Mouse (Mus musculus): ENCODE results near the gene Mbnl2. TPM values are rescaled to one million over a fixed set of nuclear protein-coding genes. Genes with fewer than 3 reads are reported as not detected.

Gene Mbnl2
- polyA plus RNA-seq, 1 experiment = 61.8 TPM

DNA sequence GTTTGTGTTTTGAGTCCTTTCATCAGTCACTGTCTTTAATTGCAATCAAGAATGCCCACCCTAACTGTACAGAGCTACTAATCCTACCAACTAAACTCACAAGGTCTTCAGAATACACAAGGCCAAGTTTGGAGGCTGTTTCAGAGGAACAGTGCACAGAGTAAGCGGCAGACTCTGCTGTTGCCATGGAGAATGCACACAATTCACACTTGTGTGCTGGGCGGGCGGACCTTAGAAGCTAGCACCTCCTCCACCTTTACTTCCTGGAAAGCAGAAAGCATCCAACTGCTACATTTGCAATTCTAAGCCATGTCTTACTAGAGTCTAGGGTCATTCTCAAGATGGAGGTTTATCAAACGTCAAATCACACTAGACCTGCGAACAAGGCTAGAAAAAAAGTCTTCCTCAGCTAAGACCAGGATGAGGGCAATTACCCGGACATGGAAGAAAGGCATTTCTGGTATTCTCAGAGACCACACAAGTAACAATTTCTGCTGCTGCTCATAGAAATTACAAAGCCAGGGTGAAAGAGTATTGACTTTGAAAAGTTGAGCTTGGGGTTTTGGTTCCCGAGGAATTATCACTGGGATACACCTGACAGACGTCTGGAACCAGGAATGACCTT is 30.3 kb upstream of the Mbnl2 start:
- H3K27ac ChIP-seq (ENCODE audit: insufficient read depth, low read length) = no peak overlapping the region
- peaks cover 4% of the 10 kb centered on the region for H3K4me1 ChIP-seq (ENCODE audit: control insufficient read depth, insufficient read depth, low read length)
- H3K27me3 ChIP-seq (ENCODE audit: control insufficient read depth, insufficient read depth, low read length, poor library complexity, severe bottlenecking) = no peaks in the 10 kb centered on the region
- no peak overlapping the region for H3K9ac ChIP-seq (ENCODE audit: low read depth, poor library complexity, severe bottlenecking)
- TF ChIP-seq EP300 (IDR thresholded peaks at IDR 0.05; ENCODE audit: insufficient read depth, low read depth, low read length) = 0 out of 2 replicates have a peak, but pooled peaks have one; percentile 27
- TF ChIP-seq CTCF (IDR thresholded peaks at IDR 0.05; ENCODE audit: low read depth, low read length) = no peak
- TF ChIP-seq POLR2A (IDR thresholded peaks at IDR 0.05; ENCODE audit: insufficient read depth, low read length) = no peak
- H3K4me3 ChIP-seq (ENCODE audit: low read depth, low read length) = no peak overlapping the region
- H3K9me3 ChIP-seq (replicated peaks; ENCODE audit: control insufficient read depth, insufficient read depth, low read length, poor library complexity, severe bottlenecking) = no peaks in the 10 kb centered on the region
- no peaks in the 10 kb centered on the region for H3K36me3 ChIP-seq (ENCODE audit: control insufficient read depth, insufficient read depth, low read length, poor library complexity, severe bottlenecking)

- H3K9ac ChIP-seq (ENCODE audit: low read depth, poor library complexity, severe bottlenecking) = no peak overlapping the region
- no peaks in the 10 kb centered on the region for H3K36me3 ChIP-seq (ENCODE audit: control insufficient read depth, insufficient read depth, low read length, poor library complexity, severe bottlenecking)
- no peaks in the 10 kb centered on the region for H3K27me3 ChIP-seq (ENCODE audit: control insufficient read depth, insufficient read depth, low read length, poor library complexity, severe bottlenecking)
- H3K9me3 ChIP-seq (replicated peaks; ENCODE audit: control insufficient read depth, insufficient read depth, low read length, poor library complexity, severe bottlenecking) = no peaks in the 10 kb centered on the region
- no peak overlapping the region for H3K27ac ChIP-seq (ENCODE audit: insufficient read depth, low read length)
- TF ChIP-seq POLR2A (IDR thresholded peaks at IDR 0.05; ENCODE audit: insufficient read depth, low read length) = no peak
- TF ChIP-seq CTCF (IDR thresholded peaks at IDR 0.05; ENCODE audit: low read depth, low read length) = no peak
- no peak for TF ChIP-seq EP300 (IDR thresholded peaks at IDR 0.05; ENCODE audit: insufficient read depth, low read depth, low read length)
- H3K4me3 ChIP-seq (ENCODE audit: low read depth, low read length) = no peak overlapping the region
- peaks cover 1% of the 10 kb centered on the region for H3K4me1 ChIP-seq (ENCODE audit: control insufficient read depth, insufficient read depth, low read length)
Observed at GRCm38 (mm10) chr14:120253331-120253730, 22.1 kb upstream of the Mbnl2 start.

DNA sequence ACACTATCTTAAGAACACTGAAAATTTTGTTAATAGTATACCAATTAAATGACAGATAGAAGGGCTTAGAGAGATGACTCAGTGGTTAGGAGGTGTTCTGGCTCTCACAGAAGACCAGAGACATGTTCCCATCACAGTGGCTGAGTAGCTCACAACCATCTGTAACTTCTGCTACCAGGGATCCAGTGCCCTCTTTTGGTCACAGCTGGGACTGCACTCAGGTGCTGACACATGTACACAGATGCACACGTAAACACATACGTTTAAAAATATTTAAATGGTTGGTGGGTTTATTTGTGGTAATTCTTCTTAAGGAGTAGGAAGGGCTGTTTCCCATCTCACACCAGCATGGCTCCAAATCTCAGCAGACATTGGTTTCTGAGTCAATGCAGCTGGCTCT is 19.3 kb upstream of the Mbnl2 start:
- TF ChIP-seq POLR2A (IDR thresholded peaks at IDR 0.05; ENCODE audit: insufficient read depth, low read length) = no peak
- TF ChIP-seq CTCF (IDR thresholded peaks at IDR 0.05; ENCODE audit: low read depth, low read length) = peak; percentile 9
- Histone ChIP-seq H3K9me3 (replicated peaks; ENCODE audit: control insufficient read depth, insufficient read depth, low read length, poor library complexity, severe bottlenecking) (no peaks in the 10 kb centered on the region), H3K4me1 (ENCODE audit: control insufficient read depth, insufficient read depth, low read length) (peaks cover 1% of the 10 kb centered on the region), H3K27me3 (ENCODE audit: control insufficient read depth, insufficient read depth, low read length, poor library complexity, severe bottlenecking) (no peaks in the 10 kb centered on the region), H3K9ac (ENCODE audit: low read depth, poor library complexity, severe bottlenecking) (no peak overlapping the region), H3K4me3 (ENCODE audit: low read depth, low read length) (no peak overlapping the region), H3K27ac (ENCODE audit: insufficient read depth, low read length) (no peak overlapping the region), H3K36me3 (ENCODE audit: control insufficient read depth, insufficient read depth, low read length, poor library complexity, severe bottlenecking) (no peaks in the 10 kb centered on the region)

DNA sequence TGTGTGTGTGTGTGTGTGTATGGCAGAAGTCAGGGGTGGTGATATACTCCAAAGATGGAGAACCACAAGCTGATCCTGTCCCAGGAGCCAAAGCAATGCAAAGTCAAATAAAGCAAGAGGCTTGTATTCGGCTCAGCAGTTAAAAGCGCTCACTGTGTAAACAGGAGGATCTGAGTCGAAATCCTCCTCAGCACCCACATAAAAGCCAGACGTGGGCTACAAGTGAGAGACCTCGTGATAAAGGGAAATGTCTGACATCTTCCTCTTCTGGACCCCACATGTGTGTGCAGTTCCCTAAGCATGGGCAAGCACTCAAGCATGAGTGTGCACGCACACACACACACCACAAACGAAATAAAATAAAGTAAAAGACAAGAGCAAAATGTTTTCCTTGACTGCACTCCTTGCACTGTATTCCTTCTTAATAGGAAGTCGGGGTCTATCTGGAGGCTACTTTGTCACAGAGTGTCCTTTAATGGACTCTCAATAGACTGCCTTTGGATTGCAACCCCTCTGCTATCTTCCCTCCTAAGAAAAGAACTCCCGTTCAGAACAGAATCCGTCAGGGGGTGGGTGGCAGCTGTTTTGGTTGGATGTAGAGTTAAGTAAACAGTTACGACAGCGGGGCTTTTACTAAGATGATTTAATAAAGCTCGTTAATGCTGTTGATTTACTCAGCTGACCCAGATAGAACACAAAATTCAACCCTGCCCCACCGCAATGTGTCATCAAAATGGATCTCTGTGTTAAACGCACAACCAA is 18.7 kb upstream of the Mbnl2 start:
- H3K36me3 ChIP-seq (ENCODE audit: control insufficient read depth, insufficient read depth, low read length, poor library complexity, severe bottlenecking) = no peaks in the 10 kb centered on the region
- no peaks in the 10 kb centered on the region for H3K27me3 ChIP-seq (ENCODE audit: control insufficient read depth, insufficient read depth, low read length, poor library complexity, severe bottlenecking)
- TF ChIP-seq POLR2A (IDR thresholded peaks at IDR 0.05; ENCODE audit: insufficient read depth, low read length) (no peak), CTCF (IDR thresholded peaks at IDR 0.05; ENCODE audit: low read depth, low read length) (no peak), EP300 (IDR thresholded peaks at IDR 0.05; ENCODE audit: insufficient read depth, low read depth, low read length) (no peak)
- no peaks in the 10 kb centered on the region for H3K9me3 ChIP-seq (replicated peaks; ENCODE audit: control insufficient read depth, insufficient read depth, low read length, poor library complexity, severe bottlenecking)
- H3K4me1 ChIP-seq (ENCODE audit: control insufficient read depth, insufficient read depth, low read length) = peaks cover 1% of the 10 kb centered on the region
- H3K4me3 ChIP-seq (ENCODE audit: low read depth, low read length) = no peak overlapping the region
- no peak overlapping the region for H3K9ac ChIP-seq (ENCODE audit: low read depth, poor library complexity, severe bottlenecking)
- no peak overlapping the region for H3K27ac ChIP-seq (ENCODE audit: insufficient read depth, low read length)

DNA sequence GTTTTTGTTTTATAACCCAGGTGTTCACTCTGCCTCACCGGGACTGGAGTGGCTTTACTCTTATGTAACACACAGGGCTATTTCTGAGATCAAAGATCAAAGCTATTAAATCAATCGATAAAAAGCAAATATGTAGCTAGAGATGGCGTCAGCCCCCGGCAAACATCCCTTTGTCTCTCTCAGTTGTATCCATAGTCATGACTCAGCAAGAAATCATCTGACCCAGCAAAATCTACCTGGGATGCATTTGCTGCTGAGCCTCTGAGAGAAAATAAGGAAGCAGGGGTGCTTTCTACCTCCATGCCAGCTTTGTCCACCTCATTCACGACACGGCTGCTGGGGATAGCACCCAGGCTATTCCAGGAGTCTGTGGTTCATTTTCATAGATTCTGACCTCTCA is 18.0 kb upstream of the Mbnl2 start:
- Histone ChIP-seq H3K4me1 (ENCODE audit: control insufficient read depth, insufficient read depth, low read length) (peaks cover 1% of the 10 kb centered on the region), H3K9me3 (replicated peaks; ENCODE audit: control insufficient read depth, insufficient read depth, low read length, poor library complexity, severe bottlenecking) (no peaks in the 10 kb centered on the region), H3K4me3 (ENCODE audit: low read depth, low read length) (no peak overlapping the region), H3K36me3 (ENCODE audit: control insufficient read depth, insufficient read depth, low read length, poor library complexity, severe bottlenecking) (no peaks in the 10 kb centered on the region), H3K27me3 (ENCODE audit: control insufficient read depth, insufficient read depth, low read length, poor library complexity, severe bottlenecking) (no peaks in the 10 kb centered on the region), H3K27ac (ENCODE audit: insufficient read depth, low read length) (no peak overlapping the region), H3K9ac (ENCODE audit: low read depth, poor library complexity, severe bottlenecking) (no peak overlapping the region)
- TF ChIP-seq CTCF (IDR thresholded peaks at IDR 0.05; ENCODE audit: low read depth, low read length) = no peak
- TF ChIP-seq EP300 (IDR thresholded peaks at IDR 0.05; ENCODE audit: insufficient read depth, low read depth, low read length) = no peak
- TF ChIP-seq POLR2A (IDR thresholded peaks at IDR 0.05; ENCODE audit: insufficient read depth, low read length) = no peak

DNA sequence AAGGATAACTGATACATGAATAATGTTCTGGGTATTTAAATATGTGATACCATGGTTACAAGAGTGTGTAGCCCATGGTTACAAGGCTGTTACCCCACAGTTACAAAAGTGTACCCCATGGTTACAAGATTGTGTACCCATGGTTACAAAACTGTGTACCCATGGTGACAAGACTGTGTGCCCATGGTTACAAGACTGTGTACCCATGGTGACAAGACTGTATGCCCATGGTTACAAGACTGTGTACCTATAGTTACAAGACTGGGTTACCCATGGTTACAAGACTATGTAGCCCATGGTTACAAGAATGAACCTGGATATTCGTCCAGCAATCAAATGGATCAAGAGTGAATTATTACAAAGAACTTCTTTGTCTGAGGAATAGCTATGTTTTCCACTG is 16.0 kb upstream of the Mbnl2 start:
- Histone ChIP-seq H3K36me3 (ENCODE audit: control insufficient read depth, insufficient read depth, low read length, poor library complexity, severe bottlenecking) (no peaks in the 10 kb centered on the region), H3K9me3 (replicated peaks; ENCODE audit: control insufficient read depth, insufficient read depth, low read length, poor library complexity, severe bottlenecking) (no peaks in the 10 kb centered on the region), H3K27ac (ENCODE audit: insufficient read depth, low read length) (no peak overlapping the region), H3K9ac (ENCODE audit: low read depth, poor library complexity, severe bottlenecking) (no peak overlapping the region), H3K4me1 (ENCODE audit: control insufficient read depth, insufficient read depth, low read length) (no peaks in the 10 kb centered on the region), H3K27me3 (ENCODE audit: control insufficient read depth, insufficient read depth, low read length, poor library complexity, severe bottlenecking) (no peaks in the 10 kb centered on the region), H3K4me3 (ENCODE audit: low read depth, low read length) (no peak overlapping the region)
- TF ChIP-seq POLR2A (IDR thresholded peaks at IDR 0.05; ENCODE audit: insufficient read depth, low read length) (no peak), CTCF (IDR thresholded peaks at IDR 0.05; ENCODE audit: low read depth, low read length) (no peak), EP300 (IDR thresholded peaks at IDR 0.05; ENCODE audit: insufficient read depth, low read depth, low read length) (no peak)

All from ES-Bruce4 (cell line).